Mouse (Mus musculus) cortical plate, adult 2 months (tissue): ENCODE data around the gene Twsg1. TPM values are rescaled to one million over a fixed set of nuclear protein-coding genes. Genes with fewer than 3 reads are reported as not detected.

Experiments used
- H3K27ac ChIP-seq: fragments of 200-500 bp; 2 replicates; pipeline ENCODE4 v1.5.1; 2012; ENCODE audit warnings: low read length, control low read depth, inconsistent platforms; ENCODE audit not compliant: insufficient read depth
- H3K4me1 ChIP-seq: fragments of 200-500 bp; 2 replicates; pipeline ENCODE4 v1.6.1; 2011; ENCODE audit warnings: low read length; ENCODE audit not compliant: control insufficient read depth, insufficient read depth
- H3K4me3 ChIP-seq: fragments of 200-500 bp; 2 replicates; pipeline ENCODE4 v1.5.1; 2011; ENCODE audit warnings: mild to moderate bottlenecking, low read length, control low read depth; ENCODE audit not compliant: insufficient read depth
- CTCF ChIP-seq: fragments of 200-500 bp; IDR thresholded peaks from 2 replicates; pipeline ENCODE4 v1.5.1; 2011; ENCODE audit warnings: mild to moderate bottlenecking, control low read depth, low read length; ENCODE audit not compliant: insufficient read depth; ENCODE audit errors: extremely low read depth
- POLR2A ChIP-seq: fragments of 200-500 bp; IDR thresholded peaks from 2 replicates; pipeline ENCODE4 v1.6.1; 2011; ENCODE audit warnings: mild to moderate bottlenecking, low read length, control low read depth; ENCODE audit not compliant: insufficient read depth; ENCODE audit errors: extremely low read depth
- polyA plus RNA-seq: library from polyadenylated mRNA; depleted of rRNA; stranded (reverse); fragments of >200 nt; gene quantifications from 2 replicates; pipeline ENCODE4 v1.2.3, GENCODE M21; 2012

Twsg1 gene
- polyA plus RNA-seq, 1 experiment = 19.3 TPM

DNA sequence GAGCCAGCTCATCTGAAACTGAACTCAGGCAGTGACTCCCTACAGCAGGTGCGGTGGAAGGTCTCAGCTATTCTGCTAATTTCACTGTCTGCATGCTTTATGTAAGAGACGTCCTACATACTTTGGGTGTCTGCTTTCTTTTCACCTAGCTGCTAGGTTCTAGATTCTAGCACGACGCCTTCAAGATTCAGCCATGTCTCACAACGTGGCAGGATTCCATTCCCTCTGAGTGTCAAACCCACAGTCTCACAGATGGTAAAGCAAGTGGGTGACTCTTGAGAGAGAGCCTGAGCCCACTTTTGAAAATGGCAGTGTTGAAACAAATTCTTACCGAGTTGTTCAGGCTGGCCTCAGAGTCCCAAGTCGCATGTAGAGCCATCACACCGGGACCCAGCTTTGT lies 47.2 kb downstream of the Twsg1 start:
- peaks cover 3% of the 10 kb centered on the region for H3K4me1 ChIP-seq
- no peak for TF ChIP-seq POLR2A
- TF ChIP-seq CTCF = no peak
- H3K4me3 ChIP-seq = no peak overlapping the region
- H3K27ac ChIP-seq = no peak overlapping the region

DNA sequence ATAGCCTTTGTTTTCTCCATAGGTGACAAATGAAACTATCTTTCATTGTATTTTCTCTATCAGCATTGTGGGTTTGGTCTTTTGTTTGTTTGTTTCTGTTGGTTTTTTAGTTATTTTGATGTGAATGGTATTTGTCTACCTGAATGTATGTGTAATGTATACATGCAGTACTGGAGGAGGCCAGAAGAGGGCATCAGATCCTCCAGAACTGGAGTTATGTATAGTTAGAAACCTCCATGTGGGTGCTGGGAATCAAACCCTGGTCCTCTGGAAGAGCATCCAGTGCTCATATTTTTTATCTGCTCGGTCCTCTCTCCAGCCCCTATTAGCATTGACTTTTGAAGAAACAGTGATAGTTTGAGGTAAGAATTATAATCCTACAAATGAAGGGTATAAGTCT lies 48.0 kb downstream of the Twsg1 start:
- TF ChIP-seq POLR2A (no peak), CTCF (no peak)
- Histone ChIP-seq H3K27ac (no peak overlapping the region), H3K4me1 (peaks cover 3% of the 10 kb centered on the region), H3K4me3 (no peak overlapping the region)

DNA sequence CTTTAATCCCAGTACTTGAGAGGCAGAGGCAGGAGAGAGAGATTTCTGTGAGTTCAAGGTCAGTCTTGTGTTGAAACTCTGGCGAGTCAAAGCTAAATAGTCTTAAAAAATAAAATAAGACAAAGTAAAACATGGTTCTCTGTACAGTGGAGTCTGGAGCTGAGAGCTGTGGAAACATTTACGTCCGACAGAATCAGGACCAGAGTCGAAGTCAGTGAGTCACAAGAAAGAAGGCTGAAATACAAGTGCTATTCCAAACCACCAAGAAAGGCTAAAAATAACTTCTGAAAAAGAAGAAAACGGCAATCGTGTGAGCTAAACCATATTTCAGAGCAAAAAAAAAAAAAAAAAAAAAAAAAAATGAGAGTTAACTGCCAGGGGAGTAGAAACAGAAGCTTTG lies 48.7 kb downstream of the Twsg1 start:
- TF ChIP-seq POLR2A (no peak), CTCF (no peak)
- Histone ChIP-seq H3K4me1 (peaks cover 3% of the 10 kb centered on the region), H3K4me3 (no peak overlapping the region), H3K27ac (no peak overlapping the region)

DNA sequence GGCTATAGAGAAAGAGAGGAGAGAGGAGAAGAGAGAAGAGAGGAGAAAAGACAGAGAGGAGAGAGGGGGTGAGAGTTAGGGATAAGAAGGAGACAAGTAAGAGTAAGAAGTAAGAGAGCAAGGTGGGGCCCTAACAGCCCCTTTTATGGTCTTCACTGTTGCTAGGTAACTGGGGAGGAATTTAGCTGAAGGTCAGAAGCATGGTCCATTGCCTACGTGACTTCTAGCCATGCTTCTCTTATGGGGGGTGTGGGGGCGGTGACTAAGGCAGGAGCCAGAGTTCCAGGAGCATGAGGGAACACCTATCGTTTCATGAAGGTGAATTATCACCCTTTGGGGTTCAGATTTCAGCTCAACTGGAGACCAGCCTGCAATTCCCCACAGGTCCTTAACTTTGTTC lies 55.0 kb downstream of the Twsg1 start:
- no peak for TF ChIP-seq POLR2A
- TF ChIP-seq CTCF = no peak
- Histone ChIP-seq H3K4me3 (no peak overlapping the region), H3K4me1 (no peaks in the 10 kb centered on the region), H3K27ac (no peak overlapping the region)

DNA sequence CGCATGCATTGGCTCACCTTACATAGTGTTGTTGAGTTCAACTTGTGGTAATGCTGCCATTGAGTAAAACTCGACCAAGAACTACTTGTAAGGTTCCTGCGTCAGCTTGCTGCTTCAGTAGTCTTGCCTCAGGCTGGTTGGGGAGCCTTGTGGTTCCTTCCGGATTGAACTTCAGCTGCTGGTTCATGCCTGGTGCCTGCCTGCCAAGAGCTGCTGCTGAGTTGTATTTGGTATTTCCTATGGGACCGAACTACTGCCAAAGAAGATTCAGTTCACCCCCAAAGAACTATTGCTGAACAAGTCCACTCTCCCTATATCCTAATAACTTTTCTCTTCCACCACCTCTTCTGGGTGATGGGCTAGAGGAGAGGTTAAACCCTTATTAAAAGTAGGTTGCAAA lies 61.5 kb downstream of the Twsg1 start:
- Histone ChIP-seq H3K4me3 (no peak overlapping the region), H3K27ac (no peak overlapping the region), H3K4me1 (no peaks in the 10 kb centered on the region)
- TF ChIP-seq CTCF = no peak
- no peak for TF ChIP-seq POLR2A

DNA sequence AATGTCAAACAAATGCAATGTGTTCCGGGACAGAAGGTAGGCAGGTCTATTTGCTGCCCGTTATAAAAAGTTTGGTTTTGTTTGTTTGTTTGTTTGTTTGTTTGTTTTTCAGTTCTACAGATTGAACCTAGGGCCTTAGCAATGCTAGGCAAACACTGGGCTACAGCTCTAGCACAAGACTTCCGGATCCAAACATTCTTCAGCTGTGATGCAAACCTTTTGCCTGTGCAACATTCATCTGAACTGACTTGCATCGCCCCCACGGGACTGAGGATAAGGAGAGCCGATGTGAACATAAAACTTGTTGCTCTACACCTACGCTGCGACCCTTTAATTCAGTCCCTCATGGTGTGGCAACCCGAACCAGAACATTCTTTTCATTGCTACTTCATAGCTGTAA lies 64.5 kb downstream of the Twsg1 start:
- Histone ChIP-seq H3K4me1 (peaks cover 4% of the 10 kb centered on the region), H3K27ac (peak overlapping the region; percentile 66; the same call in 1 of the 2 replicates), H3K4me3 (peak overlapping the region; percentile 48; the same call in 1 of the 2 replicates)
- TF ChIP-seq CTCF = no peak
- no peak for TF ChIP-seq POLR2A

DNA sequence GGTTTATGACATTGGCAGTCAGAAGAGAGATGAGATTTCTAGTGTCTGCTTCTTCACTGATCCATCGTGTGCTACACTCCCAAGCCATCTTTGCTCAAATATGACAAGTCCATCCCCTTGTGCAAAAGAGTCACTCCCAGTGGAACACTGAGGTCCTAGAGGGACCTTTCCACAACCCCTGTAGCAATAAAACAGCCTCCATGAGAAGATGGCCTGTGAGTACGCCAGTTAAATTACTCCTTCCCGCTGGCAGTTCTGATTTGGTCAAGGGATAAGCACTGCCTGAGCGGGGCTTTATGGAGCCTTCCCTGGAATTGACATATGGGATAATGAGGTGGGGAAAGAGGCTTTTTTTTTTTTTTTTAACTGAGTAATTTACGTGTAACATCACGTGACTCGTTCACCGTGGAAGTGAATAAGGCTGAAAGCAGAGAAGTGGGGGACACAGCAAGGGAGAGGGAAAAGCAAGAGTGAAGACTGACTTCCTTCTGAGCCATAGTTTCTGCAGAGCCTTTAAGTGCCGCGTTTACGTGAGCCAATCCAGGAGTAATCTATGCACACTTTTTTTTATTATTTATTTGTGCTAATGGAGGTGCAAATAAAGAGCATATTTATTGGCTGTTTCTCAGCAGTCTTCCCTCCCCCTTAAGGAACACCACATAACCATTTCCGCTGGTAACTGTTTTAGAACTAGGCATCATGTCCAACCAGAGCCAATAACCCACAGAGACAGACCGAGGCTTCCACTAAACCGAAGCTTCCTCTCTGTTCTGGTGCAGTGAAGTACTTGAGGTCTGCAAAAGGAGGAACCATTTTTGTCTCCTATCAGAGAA lies 65.1 kb downstream of the Twsg1 start, which contains the start of gene Ralbp1:
Ralbp1 (minus strand) TSS at position 102 of the 833 bp plus-strand sequence.
- Histone ChIP-seq H3K27ac (peak within 1 kb of the TSS; percentile 66), H3K4me3 (peak within 1 kb of the TSS; percentile 48), H3K4me1 (peaks cover 4% of the 10 kb centered on the region)
- TF ChIP-seq CTCF (no peak), POLR2A (peak; percentile 47)

DNA sequence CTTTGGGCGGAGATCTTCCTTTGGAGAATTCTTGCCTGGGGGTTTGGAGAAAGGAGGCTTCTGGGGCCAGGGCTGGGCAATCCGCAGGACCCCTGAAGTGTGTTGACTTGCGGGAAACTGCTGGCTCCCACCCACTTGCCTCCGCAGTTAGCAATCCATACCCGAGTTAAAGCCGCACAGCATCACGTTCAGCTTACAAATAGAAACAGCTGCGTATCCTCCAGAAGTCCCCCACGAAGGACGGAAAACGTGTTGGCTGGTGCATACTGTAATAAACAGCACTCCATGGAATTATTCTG lies 65.7 kb downstream of the Twsg1 start:
- Histone ChIP-seq H3K27ac (peak overlapping the region; percentile 66), H3K4me3 (peak overlapping the region; percentile 48), H3K4me1 (peaks cover 4% of the 10 kb centered on the region)
- TF ChIP-seq CTCF = no peak
- TF ChIP-seq POLR2A = no peak

DNA sequence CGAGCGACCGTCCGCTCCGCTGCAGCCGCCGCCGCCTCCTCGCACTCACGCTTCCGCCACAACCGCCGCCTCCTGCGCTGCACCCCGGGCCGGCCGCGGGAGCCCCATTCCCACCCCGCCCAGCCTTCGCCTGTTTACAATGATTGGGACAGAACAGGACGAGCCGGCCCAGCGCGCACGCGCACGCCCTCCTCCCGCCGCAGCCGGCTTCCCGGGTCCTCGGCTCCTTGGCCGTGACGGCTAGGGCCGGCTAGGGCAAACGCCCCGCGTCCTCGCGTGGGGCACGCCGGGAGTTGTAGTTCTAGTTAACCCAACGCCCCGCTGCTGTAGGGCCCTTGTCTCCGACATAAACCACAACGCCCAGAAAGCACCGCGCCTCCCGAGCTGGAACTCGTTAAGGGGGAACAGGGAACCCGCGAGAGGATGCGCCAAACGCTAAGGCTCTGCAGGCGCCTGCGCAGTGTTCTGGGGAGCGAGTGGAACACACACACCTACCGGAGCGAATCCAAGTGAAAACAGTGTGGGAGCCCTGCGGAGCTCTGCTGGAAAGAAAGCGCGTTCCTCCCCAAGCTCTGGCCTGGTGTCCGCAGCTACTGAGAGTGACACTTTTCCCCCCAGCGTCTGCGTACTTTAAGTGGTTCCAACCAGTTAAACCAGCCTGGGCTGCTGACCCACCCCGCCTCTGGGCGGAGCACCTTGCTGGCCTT lies 66.2 kb downstream of the Twsg1 start:
- TF ChIP-seq CTCF = no peak
- TF ChIP-seq POLR2A = peak; percentile 97
- Histone ChIP-seq H3K4me1 (peaks cover 4% of the 10 kb centered on the region), H3K4me3 (peak overlapping the region; percentile 48), H3K27ac (peak overlapping the region; percentile 66)

DNA sequence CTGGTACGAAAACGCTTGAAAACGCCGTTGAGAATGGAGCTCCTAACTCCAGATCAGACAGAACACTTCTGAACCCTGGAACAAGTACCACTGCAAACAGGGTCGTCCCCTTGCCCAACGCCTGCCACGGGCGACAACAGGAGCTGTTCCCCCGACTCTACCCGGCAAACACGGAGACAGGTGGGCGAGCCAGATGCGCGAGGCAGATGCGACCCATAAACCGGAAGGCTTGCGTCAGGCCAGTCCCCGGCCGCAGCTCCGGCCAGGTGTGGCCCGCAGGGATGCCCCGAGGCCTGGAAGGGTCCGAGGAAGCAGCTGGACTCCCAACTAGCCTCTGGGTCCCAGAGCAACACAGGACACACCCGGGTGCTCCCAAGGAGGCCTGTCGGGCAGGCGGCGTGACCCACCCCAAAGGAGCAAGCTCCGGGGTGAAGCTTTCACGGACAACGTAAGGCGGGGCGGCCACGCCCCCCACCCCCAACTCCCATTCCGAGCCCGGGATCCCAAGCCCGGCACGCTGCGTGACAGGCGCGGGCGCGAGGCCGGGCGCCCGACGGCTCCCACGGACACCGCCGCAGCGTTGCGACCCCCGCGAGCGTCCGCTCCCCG lies 66.9 kb downstream of the Twsg1 start:
- H3K4me3 ChIP-seq = peak overlapping the region; percentile 48
- H3K27ac ChIP-seq = 0 out of 2 replicates have a peak overlapping the region, but pooled peaks have one; percentile 16
- peaks cover 4% of the 10 kb centered on the region for H3K4me1 ChIP-seq
- no peak for TF ChIP-seq POLR2A
- TF ChIP-seq CTCF = no peak
